Mouse (Mus musculus) forebrain, embryonic 10.5 days (tissue): ENCODE measurements around the gene Slc22a4. TPM values are rescaled to one million over a fixed set of nuclear protein-coding genes. Genes with fewer than 3 reads are reported as not detected.
"Not testable (repeated sequence)": the region's sequence is repeated elsewhere in the genome, so short reads cannot be mapped to it uniquely, and the experiment has no call there.

ENCODE experiments used
- DNase-seq: peaks from one replicate; pipeline ENCODE4 v3.0.0-alpha.2; 2017; ENCODE audit warnings: low spot score; ENCODE audit errors: extremely low spot score
- H3K27ac ChIP-seq: fragments of 300-500 bp; sonication (generic); 2 replicates; pipeline ENCODE4 v1.5.1; 2016; ENCODE audit warnings: mild to moderate bottlenecking
- H3K27me3 ChIP-seq: fragments of 300-500 bp; sonication (generic); 2 replicates; pipeline ENCODE4 v1.6.1; 2016; ENCODE audit warnings: mild to moderate bottlenecking; ENCODE audit not compliant: poor library complexity, severe bottlenecking
- H3K36me3 ChIP-seq: fragments of 300-500 bp; sonication (generic); replicated peaks from 2 replicates; pipeline ENCODE4 v1.6.1; 2016; ENCODE audit warnings: mild to moderate bottlenecking, moderate library complexity
- H3K4me1 ChIP-seq: fragments of 300-500 bp; sonication (generic); 2 replicates; pipeline ENCODE4 v1.6.1; 2016
- H3K4me3 ChIP-seq: fragments of 300-500 bp; sonication (generic); 2 replicates; pipeline ENCODE4 v1.5.1; 2016; ENCODE audit warnings: mild to moderate bottlenecking, moderate library complexity
- H3K9me3 ChIP-seq: fragments of 300-500 bp; sonication (generic); 2 replicates; pipeline ENCODE4 v1.6.1; 2016; ENCODE audit warnings: mild to moderate bottlenecking, moderate library complexity
- WGBS: fragments of 180-500 bp; shearing (Covaris S2); methylation state at CpG from one replicate; pipeline ENCODE4 v1.1.7; 2016; 5-methylcytosine and 5-hydroxymethylcytosine counted together
- polyA plus RNA-seq: library from polyadenylated mRNA; unstranded; fragments of >200 nt; fragmentation: Nextera tagmentation; extraction: Ambion mirVana; gene quantifications from 2 replicates; pipeline ENCODE4 v1.2.1, GENCODE M21; 2016

Slc22a4 gene
- polyA plus RNA-seq, 1 experiment from 2014 or later: 1.3 TPM

DNA sequence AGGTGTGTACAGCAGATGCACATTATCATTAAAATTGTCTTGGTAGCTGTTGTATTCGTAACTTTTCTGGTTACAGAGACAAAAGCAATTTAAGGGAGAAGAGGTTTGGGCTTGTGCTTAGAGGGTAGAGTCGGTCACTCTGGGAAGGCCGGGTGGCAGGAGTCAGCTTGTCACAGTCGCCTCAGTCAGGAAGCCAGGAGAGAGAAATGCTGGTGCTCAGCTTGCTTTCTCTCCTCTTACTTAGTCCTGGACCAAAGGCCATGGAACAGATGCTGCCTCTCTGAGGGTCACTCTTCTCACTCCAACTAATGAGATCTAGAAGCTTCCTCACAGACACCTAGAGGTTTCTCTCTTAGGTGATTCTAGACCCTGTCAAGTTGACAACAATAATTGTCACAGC is 46.5 kb downstream of the Slc22a4 start:
- H3K36me3 ChIP-seq: no peaks in the 10 kb centered on the region
- H3K4me1 ChIP-seq: peaks cover 15% of the 10 kb centered on the region
- H3K27me3 ChIP-seq: peaks cover 17% of the 10 kb centered on the region
- no peak overlapping the region for H3K4me3 ChIP-seq
- WGBS: 85% methylated on average over 4 of the region's 4 CpGs
- DNase-seq: no peak
- H3K9me3 ChIP-seq: no peaks in the 10 kb centered on the region
- no peak overlapping the region for H3K27ac ChIP-seq

DNA sequence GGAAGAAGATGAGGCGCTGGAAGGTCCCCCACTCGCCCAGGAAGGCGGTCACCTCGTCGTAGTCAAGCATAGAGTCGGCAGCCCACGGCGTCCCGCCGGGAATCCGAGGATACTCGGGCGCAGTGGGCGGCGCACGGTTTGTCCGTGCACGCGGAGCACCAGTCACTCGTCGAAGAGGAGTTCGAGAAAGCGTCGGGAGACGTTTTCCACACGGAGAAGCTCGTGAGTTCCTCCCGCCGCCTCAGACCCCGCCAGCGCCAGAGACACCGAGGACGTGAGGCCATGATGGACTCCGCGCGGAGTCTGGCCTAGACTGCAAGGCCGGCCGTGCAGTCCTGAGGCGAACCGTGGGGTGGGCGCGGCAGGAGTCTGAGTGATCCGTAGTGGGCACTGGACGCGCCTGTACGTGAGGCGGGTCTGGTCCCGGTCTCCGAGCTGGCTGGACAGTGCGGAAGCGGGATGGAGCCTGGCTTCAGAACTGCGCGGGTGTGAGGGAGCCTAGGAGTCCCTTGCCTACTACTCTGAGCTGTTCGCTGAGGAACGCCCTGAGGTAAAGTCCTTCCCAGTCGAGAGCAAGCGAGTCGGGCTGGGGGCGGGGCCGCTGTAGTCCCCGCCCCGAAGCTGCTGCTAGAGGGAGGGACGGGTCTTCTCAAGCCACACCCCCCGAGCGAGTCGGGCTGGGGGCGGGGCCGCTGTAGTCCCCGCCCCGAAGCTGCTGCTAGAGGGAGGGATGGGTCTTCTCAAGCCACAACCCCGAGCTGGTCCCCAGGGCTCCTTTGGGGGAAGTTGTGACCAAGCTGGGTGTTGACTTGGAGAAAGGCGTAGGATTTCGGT is 47.9 kb downstream of the Slc22a4 start, which contains the start of gene Slc22a21:
TSS of gene Slc22a21 (minus strand) at position 545 of the 834 bp plus-strand sequence.
- Histone ChIP-seq H3K4me1 (peaks cover 15% of the 10 kb centered on the region), H3K27me3 (peaks cover 17% of the 10 kb centered on the region), H3K27ac (peak within 1 kb of the TSS; percentile 81), H3K4me3 (peak within 1 kb of the TSS; percentile 72), H3K9me3 (no peaks in the 10 kb centered on the region), H3K36me3 (no peaks in the 10 kb centered on the region)
- 2% methylated on average over 73 of the region's 73 CpGs for WGBS
- peak; percentile 81 for DNase-seq

DNA sequence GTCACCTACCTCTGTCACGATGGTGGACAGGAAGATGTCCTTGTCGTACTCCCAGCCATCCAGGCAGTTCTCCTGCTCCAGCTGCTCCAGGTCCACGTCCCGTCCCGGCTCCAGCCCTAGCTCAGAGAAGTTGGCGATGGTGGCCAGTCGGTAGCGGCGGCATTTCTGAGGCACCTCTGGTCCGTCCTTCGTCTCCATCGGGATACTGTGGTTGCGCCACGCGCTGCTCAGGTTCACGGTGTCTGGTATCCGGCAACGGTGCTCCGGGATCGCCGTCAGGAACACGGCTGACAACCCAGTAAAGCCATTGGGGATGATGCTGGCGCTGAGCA is 48.5 kb downstream of the Slc22a4 start:
- H3K36me3 ChIP-seq, H3K9me3 ChIP-seq, DNase-seq: not testable (repeated sequence)
- Histone ChIP-seq H3K27me3 (peaks cover 17% of the 10 kb centered on the region), H3K27ac (peak overlapping the region; percentile 81), H3K4me3 (peak overlapping the region; percentile 72), H3K4me1 (peaks cover 15% of the 10 kb centered on the region)
- 0% methylated on average over 23 of the region's 23 CpGs for WGBS

DNA sequence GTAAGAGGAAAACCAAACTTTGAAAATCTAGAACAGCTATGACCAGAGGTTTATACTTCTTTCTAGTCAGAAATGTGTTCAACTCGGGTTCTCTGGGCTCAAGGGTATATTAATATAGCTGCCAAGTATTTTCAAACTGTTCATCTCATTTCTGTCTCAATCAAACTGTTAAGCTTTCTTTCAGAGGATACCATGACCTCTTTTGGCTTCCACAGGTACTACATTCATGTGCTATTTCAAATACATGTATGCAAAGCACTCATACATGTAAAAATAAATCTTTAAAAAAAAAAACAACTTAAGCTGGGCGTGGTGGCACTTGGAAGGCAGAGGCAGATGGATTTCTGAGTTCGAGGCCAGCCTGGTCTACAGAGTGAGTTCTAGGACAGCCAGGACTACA is 50.2 kb downstream of the Slc22a4 start:
- WGBS: 80% methylated on average over 3 of the region's 3 CpGs
- H3K27ac ChIP-seq: no peak overlapping the region
- no peaks in the 10 kb centered on the region for H3K36me3 ChIP-seq
- peaks cover 15% of the 10 kb centered on the region for H3K4me1 ChIP-seq
- DNase-seq: no peak
- peaks cover 17% of the 10 kb centered on the region for H3K27me3 ChIP-seq
- H3K4me3 ChIP-seq: no peak overlapping the region
- H3K9me3 ChIP-seq: no peaks in the 10 kb centered on the region

DNA sequence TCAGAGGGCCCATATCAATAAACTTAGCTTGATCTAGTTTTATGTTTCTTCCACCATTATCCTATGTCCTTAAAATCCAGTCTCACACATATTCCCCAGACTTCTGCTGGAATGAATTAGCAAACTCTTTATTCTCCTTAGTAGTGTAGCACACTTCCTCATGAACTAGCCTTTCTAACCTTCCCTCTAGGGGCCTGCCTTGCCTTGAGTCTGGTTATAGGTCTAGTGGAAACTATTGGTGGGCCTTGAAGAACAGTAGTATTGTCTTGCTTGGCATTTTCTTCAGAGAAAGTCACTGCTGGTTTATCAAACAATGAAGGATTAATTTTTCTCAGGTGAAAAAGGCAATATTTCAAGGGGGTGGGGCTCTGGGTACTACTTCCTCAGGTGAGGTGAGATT is 52.3 kb downstream of the Slc22a4 start:
- Histone ChIP-seq H3K4me1 (peaks cover 15% of the 10 kb centered on the region), H3K27ac (no peak overlapping the region), H3K36me3 (no peaks in the 10 kb centered on the region), H3K4me3 (no peak overlapping the region), H3K9me3 (no peaks in the 10 kb centered on the region), H3K27me3 (peaks cover 17% of the 10 kb centered on the region)
- DNase-seq: no peak

DNA sequence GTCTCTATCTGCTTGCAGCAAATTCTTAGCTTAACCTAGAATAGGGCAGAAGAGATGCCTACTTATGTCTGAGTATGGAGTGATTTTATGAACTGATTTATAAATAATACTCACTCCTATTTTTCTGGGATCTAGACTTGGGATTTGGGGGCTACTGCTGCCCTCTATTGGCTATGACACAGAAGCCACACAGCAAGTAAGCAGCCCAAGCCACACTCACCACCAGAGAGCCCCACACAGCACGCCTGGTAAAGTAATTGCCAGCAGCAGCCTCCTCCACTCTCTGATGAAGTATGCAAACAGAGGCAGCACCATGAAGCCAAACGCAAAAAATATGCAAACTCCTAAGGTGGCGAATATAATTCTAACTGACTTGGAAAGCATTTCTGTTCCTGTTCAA is 68.9 kb downstream of the Slc22a4 start:
- Histone ChIP-seq H3K4me3 (no peak overlapping the region), H3K27ac (no peak overlapping the region), H3K27me3 (no peaks in the 10 kb centered on the region), H3K9me3 (no peaks in the 10 kb centered on the region), H3K36me3 (no peaks in the 10 kb centered on the region), H3K4me1 (no peaks in the 10 kb centered on the region)
- WGBS: 51% methylated on average over 3 of the region's 3 CpGs
- no peak for DNase-seq

DNA sequence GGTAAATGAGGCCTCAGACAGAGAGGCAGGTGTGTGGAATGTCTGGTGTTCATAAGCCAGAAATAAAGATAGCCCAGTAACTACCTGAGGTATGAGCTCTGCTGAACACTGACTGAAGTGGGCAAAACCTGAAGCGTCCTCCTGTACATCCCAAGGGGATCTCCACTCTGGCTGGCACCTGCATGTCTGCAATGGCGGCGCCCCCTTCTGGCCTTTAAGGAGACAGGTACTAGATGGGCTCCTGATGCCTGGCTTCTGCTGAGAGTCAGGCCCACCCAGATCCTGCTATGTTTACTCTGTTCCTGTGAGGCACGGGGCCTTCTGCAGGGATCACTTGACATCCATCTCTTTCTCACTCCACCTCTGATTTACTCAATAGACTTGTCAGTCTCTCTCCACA is 69.7 kb downstream of the Slc22a4 start:
- 40% methylated on average over 4 of the region's 4 CpGs for WGBS
- H3K27ac ChIP-seq, H3K36me3 ChIP-seq, H3K4me3 ChIP-seq, H3K9me3 ChIP-seq, H3K4me1 ChIP-seq, DNase-seq, H3K27me3 ChIP-seq: not testable (repeated sequence)

DNA sequence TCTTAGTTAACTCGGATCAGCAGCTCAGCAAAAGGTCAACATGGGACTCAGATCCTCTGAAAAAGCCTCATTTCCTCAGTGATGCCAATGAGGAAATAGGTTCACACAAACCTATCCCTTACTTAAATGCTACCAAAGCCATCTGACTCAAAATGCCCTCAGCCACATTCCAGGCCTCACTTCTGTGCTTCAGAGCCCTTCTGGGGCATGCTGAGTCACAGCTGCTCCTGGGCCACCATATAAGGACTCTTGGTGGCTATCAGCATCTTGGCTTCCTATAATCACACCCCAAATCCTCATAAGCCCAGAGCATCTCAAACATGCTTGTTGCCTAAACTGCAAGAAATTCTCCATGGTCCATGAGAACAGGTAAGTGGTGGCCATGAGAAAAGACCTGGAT is 71.3 kb downstream of the Slc22a4 start:
- DNase-seq: no peak
- Histone ChIP-seq H3K4me3 (no peak overlapping the region), H3K4me1 (no peaks in the 10 kb centered on the region), H3K36me3 (no peaks in the 10 kb centered on the region), H3K27ac (no peak overlapping the region), H3K27me3 (no peaks in the 10 kb centered on the region), H3K9me3 (no peaks in the 10 kb centered on the region)
- WGBS: 77% methylated on average over 1 of the region's 1 CpGs

DNA sequence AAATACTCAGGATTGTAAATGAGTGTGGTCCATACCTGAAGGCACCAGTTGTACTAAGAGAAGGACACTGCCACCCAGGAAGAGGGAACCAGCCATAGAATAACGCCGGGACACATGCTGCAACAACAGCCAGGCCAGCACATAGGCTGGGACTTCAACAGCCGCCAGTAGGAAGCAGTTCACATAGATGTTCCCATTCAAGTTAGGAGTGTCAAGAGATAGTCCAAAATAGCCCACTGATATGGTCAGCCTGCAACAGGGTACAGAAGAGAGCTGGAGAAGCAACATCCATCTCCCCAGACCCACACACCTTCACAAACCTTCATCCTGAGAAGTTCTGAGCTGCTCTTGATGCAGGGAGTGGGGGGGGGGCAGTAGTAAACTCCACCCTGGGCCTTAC is 73.2 kb downstream of the Slc22a4 start:
- no peaks in the 10 kb centered on the region for H3K4me1 ChIP-seq
- 94% methylated on average over 3 of the region's 3 CpGs for WGBS
- H3K36me3 ChIP-seq: no peaks in the 10 kb centered on the region
- H3K9me3 ChIP-seq: no peaks in the 10 kb centered on the region
- no peak for DNase-seq
- no peaks in the 10 kb centered on the region for H3K27me3 ChIP-seq
- no peak overlapping the region for H3K4me3 ChIP-seq
- H3K27ac ChIP-seq: no peak overlapping the region

DNA sequence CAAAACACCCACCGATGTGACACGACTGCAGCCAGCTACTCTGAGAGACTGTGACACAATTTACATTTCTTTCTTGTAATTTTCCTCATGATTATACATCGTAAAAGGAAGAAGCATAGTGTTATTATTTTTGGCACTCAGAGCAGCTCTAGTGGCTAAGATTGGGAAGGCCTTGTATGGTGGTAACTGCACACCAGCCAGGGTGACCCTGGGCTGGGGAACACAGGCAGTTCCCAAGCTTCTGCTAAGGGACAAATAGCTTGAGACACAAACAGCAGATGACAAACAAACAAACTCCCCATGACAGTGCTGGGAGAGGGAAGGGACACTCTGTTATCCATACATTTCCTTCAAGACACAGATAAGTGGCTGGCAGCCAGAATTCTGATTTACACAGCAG is 77.8 kb downstream of the Slc22a4 start:
- DNase-seq, H3K4me3 ChIP-seq, H3K9me3 ChIP-seq, H3K27me3 ChIP-seq, H3K36me3 ChIP-seq, H3K27ac ChIP-seq, H3K4me1 ChIP-seq: not testable (repeated sequence)
- no CpG with 5 or more reads among the region's 3 CpGs for WGBS

Other genes starting within 250 kb of the Slc22a4 start
- gene Gm12216, start 168.8 kb downstream of the Slc22a4 start, polyA plus RNA-seq: 0.16 TPM in 1 of 2 replicates, not detected in the other
- 7.0 and 7.7 TPM in 2 replicates for gene Slc22a5, start 136.4 kb downstream of the Slc22a4 start, polyA plus RNA-seq
- gene Slc22a21, start 47.8 kb downstream of the Slc22a4 start, polyA plus RNA-seq: 2.0 and 3.0 TPM in 2 replicates
- gene Pdlim4, start 40.9 kb upstream of the Slc22a4 start, polyA plus RNA-seq: 49.5 and 53.1 TPM in 2 replicates
- gene P4ha2, start 72.0 kb upstream of the Slc22a4 start, polyA plus RNA-seq: 15.9 and 19.7 TPM in 2 replicates
- not detected in 2 replicates for gene Csf2, start 221.6 kb upstream of the Slc22a4 start, polyA plus RNA-seq
- gene Il3, start 239.2 kb upstream of the Slc22a4 start, polyA plus RNA-seq: not detected in 2 replicates